27 mouse cellular contexts compared by ENCODE assay signal in genomic region chr9:104316351-104316750, GRCm38 (mm10). TPM values are rescaled to one million over a fixed set of nuclear protein-coding genes. Genes with fewer than 3 reads are reported as not detected.
"Had no signal": no experiment of that assay in that cellular context is flagged by ENCODE, and none has a peak within 500 bp of the region (broad histone marks: within the 10 kb centered on the region; RNA-seq: fewer than 3 reads in every experiment).

No protein-coding gene starts in this region.

- H3K36me3 ChIP-seq: heart, embryonic 10.5 days; heart, embryonic 12.5 days; intestine, embryonic 15.5 days; limb, embryonic 10.5 days; limb, embryonic 12.5 days; liver, embryonic 13.5 days; liver, embryonic 15.5 days had no signal

- H3K27ac ChIP-seq: gastrocnemius, adult 2 months; heart, embryonic 10.5 days; hindbrain, embryonic 14.5 days; intestine, embryonic 15.5 days; layer of hippocampus, adult 2 months; left cerebral cortex, adult 2 months; limb, embryonic 10.5 days; limb, embryonic 12.5 days; liver, embryonic 13.5 days; liver, embryonic 15.5 days had no signal

- H3K9me3 ChIP-seq: heart, embryonic 10.5 days; heart, embryonic 12.5 days; intestine, embryonic 15.5 days; limb, embryonic 10.5 days; limb, embryonic 12.5 days; liver, embryonic 13.5 days; liver, embryonic 15.5 days had no signal

- ATAC-seq: hindbrain, embryonic 16.5 days; inflammation-experienced regulatory T-cells, adult 6 months; intestine, embryonic 15.5 days had no signal

- H3K4me2 ChIP-seq: heart, embryonic 12.5 days; hindbrain, embryonic 14.5 days; intestine, embryonic 15.5 days; limb, embryonic 12.5 days; liver, embryonic 11.5 days; liver, embryonic 13.5 days; liver, embryonic 15.5 days had no signal

- H3K27me3 ChIP-seq: heart, embryonic 12.5 days; intestine, embryonic 15.5 days; liver, embryonic 13.5 days; liver, embryonic 15.5 days had no signal

- H3K9ac ChIP-seq: heart, embryonic 12.5 days; hindbrain, embryonic 14.5 days; intestine, embryonic 15.5 days; limb, embryonic 12.5 days; liver, embryonic 13.5 days; liver, embryonic 15.5 days had no signal

- H3K4me1 ChIP-seq: heart, embryonic 10.5 days; heart, embryonic 12.5 days; intestine, embryonic 15.5 days; limb, embryonic 10.5 days; limb, embryonic 12.5 days; liver, embryonic 13.5 days; liver, embryonic 15.5 days had no signal

- DNase-seq: gastrocnemius, adult 2 months; gastrocnemius, postnatal 10 days; gastrocnemius, postnatal 25 days; heart, adult 18-20 months; heart, postnatal 10 days; kidney, adult 18-20 months; kidney, adult 8-10 months; kidney, postnatal 10 days; kidney, postnatal 25 days; kidney, postnatal 4 days; layer of hippocampus, adult 9-11 months; layer of hippocampus, postnatal 36 days; liver; liver, embryonic 13.5 days had no signal

- H3K4me3 ChIP-seq: gastrocnemius, adult 2 months; heart, embryonic 10.5 days; heart, embryonic 12.5 days; intestine, embryonic 15.5 days; layer of hippocampus, adult 2 months; left cerebral cortex, adult 2 months; limb, embryonic 10.5 days; limb, embryonic 12.5 days; liver, embryonic 13.5 days; liver, embryonic 15.5 days had no signal

RNA-seq across cellular contexts. Expression of gene Acpp, which starts 21.2 kb away (rescaled TPM):
- total RNA-seq: gastrocnemius, adult 2 months; gastrocnemius, postnatal 25 days; heart, postnatal 25 days; layer of hippocampus, postnatal 36 days had no signal
- polyA plus RNA-seq: heart, embryonic 12.5 days had no signal
